Mouse (Mus musculus): Measurements from ENCODE around the gene Vmn1r24.
"Not testable (repeated sequence)": the region's sequence is repeated elsewhere in the genome, so short reads cannot be mapped to it uniquely, and the experiment has no call there.

Vmn1r24 gene

DNA sequence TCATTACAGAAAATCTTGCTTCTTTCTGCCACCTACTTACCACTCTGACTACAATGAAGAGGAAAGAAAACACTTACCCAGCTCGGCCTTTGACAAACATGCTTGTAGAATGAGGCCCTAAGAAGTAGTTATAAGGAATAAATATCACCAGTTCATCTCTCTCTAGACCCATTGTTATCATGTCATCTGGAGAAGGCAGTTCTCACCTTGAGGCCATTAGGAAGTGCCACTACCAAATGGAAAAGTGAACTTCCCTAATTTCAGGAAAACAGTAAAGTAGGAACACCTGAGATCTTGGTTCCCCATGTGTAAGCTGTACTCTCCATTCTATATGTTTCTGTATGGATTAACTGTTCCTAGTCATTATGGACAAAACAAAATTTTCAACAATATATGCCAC is at the start of gene Vmn1r24:
TSS of gene Vmn1r24 (minus strand) at position 101 of the 400 bp plus-strand sequence.
- DNase-seq: not testable (repeated sequence)

DNA sequence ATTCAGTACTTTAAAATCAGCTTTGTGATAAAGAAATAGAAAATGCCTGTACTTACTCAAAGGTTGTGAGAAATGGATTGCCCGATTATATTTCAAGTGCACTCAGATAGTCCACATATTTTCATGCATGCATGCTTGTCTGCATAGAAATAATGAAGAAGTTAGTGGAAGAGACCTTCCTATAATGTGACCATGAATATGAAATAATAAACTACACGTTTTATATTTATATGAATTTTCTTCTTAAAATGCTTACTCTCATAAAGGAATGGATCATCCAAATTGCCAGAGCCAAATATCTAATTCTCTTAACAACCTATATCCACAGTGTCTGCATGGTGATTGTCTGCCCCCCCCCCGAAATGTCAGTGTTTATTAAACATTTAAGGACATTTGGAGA is 19.4 kb upstream of the Vmn1r24 start, which contains the start of gene Vmn1r25:
TSS of gene Vmn1r25 (minus strand) at position 101 of the 400 bp plus-strand sequence.
- no peak for DNase-seq

DNA sequence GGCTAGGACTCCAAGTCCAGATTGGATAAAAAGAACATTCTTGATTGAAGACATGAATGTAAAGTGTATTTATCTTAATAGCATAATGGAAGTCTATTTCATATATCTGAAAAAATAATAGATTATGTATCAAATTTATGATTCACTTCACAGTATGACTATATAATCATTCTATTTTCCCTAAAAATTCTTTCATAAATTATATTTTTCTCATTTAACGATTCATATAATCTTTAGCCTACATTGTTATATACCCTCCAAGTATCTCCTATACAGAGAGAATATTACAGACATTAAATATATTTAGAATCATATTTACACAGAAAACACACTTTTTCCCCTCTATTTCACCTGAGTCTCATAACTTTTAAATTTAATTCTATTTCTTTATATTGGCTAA is 34.6 kb downstream of the Vmn1r24 start, which contains the start of gene Vmn1r23:
TSS of gene Vmn1r23 (minus strand) at position 101 of the 400 bp plus-strand sequence.
- DNase-seq: no peak

DNA sequence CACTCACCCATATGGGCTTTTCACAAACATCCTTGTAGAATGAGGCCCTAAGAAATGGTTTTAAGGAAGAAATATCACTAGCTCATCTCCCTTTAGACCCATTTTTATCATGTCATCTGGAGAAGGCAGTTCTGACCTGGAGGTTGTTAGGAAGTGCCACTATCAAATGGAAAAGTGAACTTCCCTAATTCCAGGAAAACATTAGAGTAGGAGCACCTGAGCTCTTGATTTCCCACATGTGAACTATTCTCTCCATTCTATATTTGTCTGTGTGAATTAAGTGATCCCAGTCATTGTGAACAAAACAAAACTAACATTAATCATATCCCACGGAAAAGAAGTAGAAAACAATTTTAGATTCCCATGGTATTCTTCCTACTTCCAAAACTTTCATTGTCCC is 53.4 kb downstream of the Vmn1r24 start, which contains the start of gene Vmn1r22:
TSS of gene Vmn1r22 (minus strand) at position 101 of the 400 bp plus-strand sequence.
- no peak for DNase-seq
